Mouse (Mus musculus) lung, postnatal 0 days (tissue): ENCODE measurements at regions not wholly inside any gene's neighbourhood (a gene's known extent, or its start where the extent isn't known, plus 50 kb on each side); places are given as distances from the start of the nearest gene placed in this dataset.
A peak's percentile ranks its signal among the peaks of the same experiment; 100 is the strongest.
"Not testable (repeated sequence)": the region's sequence is repeated elsewhere in the genome, so short reads cannot be mapped to it uniquely, and the experiment has no call there.

Experiments used
- ATAC-seq: fragments of 200-750 bp; cut with Nextera tagmentation; 2 replicates; pipeline ENCODE4 v1.8.0; 2017; ENCODE audit warnings: moderate library complexity
- DNase-seq: peaks from one replicate; pipeline ENCODE4 v3.0.0-alpha.2; 2016; ENCODE audit warnings: low spot score
- H3K27ac ChIP-seq: fragments of 300-500 bp; sonication (generic); 2 replicates; pipeline ENCODE4 v1.5.1; 2014; ENCODE audit warnings: antibody characterized with exemption, mild to moderate bottlenecking, low read length, mixed read lengths
- H3K27me3 ChIP-seq: fragments of 300-500 bp; sonication (generic); replicated peaks from 2 replicates; pipeline ENCODE4 v1.6.1; 2014; ENCODE audit warnings: low read length, mixed read lengths; ENCODE audit not compliant: insufficient read depth
- H3K36me3 ChIP-seq: fragments of 300-500 bp; sonication (generic); 2 replicates; pipeline ENCODE4 v1.6.1; 2014; ENCODE audit warnings: low read length, mixed read lengths; ENCODE audit not compliant: insufficient read depth
- H3K4me1 ChIP-seq: fragments of 300-500 bp; sonication (generic); 2 replicates; pipeline ENCODE4 v1.6.1; 2014; ENCODE audit warnings: antibody characterized with exemption, low read depth, low read length, mixed read lengths; ENCODE audit not compliant: insufficient read depth
- H3K4me2 ChIP-seq: fragments of 300-500 bp; sonication (generic); replicated peaks from 2 replicates; pipeline ENCODE4 v1.6.1; 2014; ENCODE audit warnings: low read depth, mild to moderate bottlenecking, low read length, moderate library complexity, mixed read lengths
- H3K4me3 ChIP-seq: fragments of 300-500 bp; sonication (generic); 2 replicates; pipeline ENCODE4 v1.5.1; 2014; ENCODE audit warnings: low read depth, low read length
- H3K9ac ChIP-seq: fragments of 300-500 bp; sonication (generic); replicated peaks from 2 replicates; pipeline ENCODE4 v1.6.1; 2014; ENCODE audit warnings: low read depth, mild to moderate bottlenecking
- H3K9me3 ChIP-seq: fragments of 300-500 bp; sonication (generic); 2 replicates; pipeline ENCODE4 v1.6.1; 2016; ENCODE audit warnings: low read length, mixed read lengths
- CTCF ChIP-seq: IDR thresholded peaks from 2 replicates; pipeline ENCODE4 v1.5.1; 2016; ENCODE audit warnings: antibody characterized with exemption, mild to moderate bottlenecking
- EP300 ChIP-seq: IDR thresholded peaks from 2 replicates; pipeline ENCODE4 v1.6.1; 2016; ENCODE audit warnings: antibody characterized with exemption, mild to moderate bottlenecking, control low read depth
- WGBS: fragments of 180-500 bp; shearing (Covaris S2); extraction: QIAGEN DNeasy Blood & Tissue Kit; methylation state at CpG from one replicate; pipeline ENCODE4 v1.1.7; 2014; 5-methylcytosine and 5-hydroxymethylcytosine counted together

GRCm38 (mm10) chr3:22681999-22682648, 605.7 kb downstream of the Tbl1xr1 start:
- 71% methylated on average over 1 of the region's 1 CpGs for WGBS

GRCm38 (mm10) chr3:22699317-22699716, 622.9 kb downstream of the Tbl1xr1 start:
- Histone ChIP-seq H3K27ac (no peak overlapping the region), H3K9me3 (no peaks in the 10 kb centered on the region), H3K27me3 (no peaks in the 10 kb centered on the region), H3K4me2 (no peak overlapping the region), H3K36me3 (no peaks in the 10 kb centered on the region), H3K4me3 (no peak overlapping the region), H3K4me1 (no peaks in the 10 kb centered on the region), H3K9ac (no peak overlapping the region)
- no peak for ATAC-seq
- no peak for TF ChIP-seq CTCF
- no peak for DNase-seq

More at GRCm38 (mm10) chr3:22681999-22682648, 605.7 kb downstream of the Tbl1xr1 start:
- no peak overlapping the region for H3K4me2 ChIP-seq
- no peaks in the 10 kb centered on the region for H3K9me3 ChIP-seq
- DNase-seq, result no peak
- no peaks in the 10 kb centered on the region for H3K27me3 ChIP-seq
- H3K4me3 ChIP-seq, result no peak overlapping the region
- TF ChIP-seq CTCF, result no peak
- TF ChIP-seq EP300, result no peak
- no peak overlapping the region for H3K27ac ChIP-seq
- no peaks in the 10 kb centered on the region for H3K36me3 ChIP-seq
- no peaks in the 10 kb centered on the region for H3K4me1 ChIP-seq
- ATAC-seq, result no peak
- H3K9ac ChIP-seq, result no peak overlapping the region

GRCm38 (mm10) chr3:22701486-22701885, 625.0 kb downstream of the Tbl1xr1 start:
- WGBS, result 77% methylated on average over 5 of the region's 5 CpGs
- not testable (repeated sequence) for H3K4me3 ChIP-seq, H3K4me1 ChIP-seq, ATAC-seq, H3K4me2 ChIP-seq, H3K27ac ChIP-seq, H3K9me3 ChIP-seq, DNase-seq, H3K27me3 ChIP-seq, H3K36me3 ChIP-seq, H3K9ac ChIP-seq

GRCm38 (mm10) chr3:22705673-22706072, 629.2 kb downstream of the Tbl1xr1 start:
- H3K4me3 ChIP-seq, result no peak overlapping the region
- ATAC-seq (no peak), DNase-seq (no peak)
- H3K4me1 ChIP-seq, result no peaks in the 10 kb centered on the region
- no peaks in the 10 kb centered on the region for H3K27me3 ChIP-seq
- no peak overlapping the region for H3K4me2 ChIP-seq
- H3K27ac ChIP-seq, result no peak overlapping the region
- H3K36me3 ChIP-seq, result no peaks in the 10 kb centered on the region
- H3K9me3 ChIP-seq, result no peaks in the 10 kb centered on the region
- 76% methylated on average over 11 of the region's 17 CpGs for WGBS
- TF ChIP-seq EP300 (no peak), CTCF (no peak)
- no peak overlapping the region for H3K9ac ChIP-seq

- Histone ChIP-seq H3K4me2 (no peak overlapping the region), H3K36me3 (no peaks in the 10 kb centered on the region), H3K9ac (no peak overlapping the region), H3K27me3 (no peaks in the 10 kb centered on the region), H3K4me1 (no peaks in the 10 kb centered on the region), H3K27ac (no peak overlapping the region), H3K4me3 (no peak overlapping the region), H3K9me3 (no peaks in the 10 kb centered on the region)
- ATAC-seq, result no peak
- DNase-seq, result peak; percentile 76
- peak; percentile 53 for TF ChIP-seq CTCF
- no peak for TF ChIP-seq EP300
These were observed 668.6 kb downstream of the Tbl1xr1 start for GRCm38 (mm10) chr3:22745026-22745425.
